Mouse (Mus musculus) heart, adult 18-20 months (tissue): ENCODE data around the gene Zscan10. TPM values are rescaled to one million over a fixed set of nuclear protein-coding genes. Genes with fewer than 3 reads are reported as not detected.
A peak's percentile ranks its signal among the peaks of the same experiment; 100 is the strongest.

Source experiments
- DNase-seq, 2 experiments: peaks; one replicate each; pipeline ENCODE4 v3.0.0; 2021 to 2022; ENCODE audit warnings: mixed read lengths in 1 of 2
- total RNA-seq, 2 experiments: library from RNA; stranded (reverse); gene quantifications; 2 replicates each; pipeline ENCODE4 v1.2.3; 2021

The Zscan10 gene
- total RNA-seq, 2 experiments from 2014 or later = not detected

- DNase-seq = no peak
Observed at GRCm38 (mm10) chr17:23651363-23651762, 50.7 kb downstream of the Zscan10 start.

- no peak for DNase-seq
Observed at GRCm38 (mm10) chr17:23653324-23653723, 52.7 kb downstream of the Zscan10 start.

- no peak for DNase-seq
Observed at GRCm38 (mm10) chr17:23654001-23654400, 53.3 kb downstream of the Zscan10 start.

GRCm38 (mm10) chr17:23654410-23654809 lies 53.8 kb downstream of the Zscan10 start:
- no peak for DNase-seq

- DNase-seq = no peak
Observed at GRCm38 (mm10) chr17:23658450-23658849, 57.8 kb downstream of the Zscan10 start.

GRCm38 (mm10) chr17:23660117-23660875 lies 59.6 kb downstream of the Zscan10 start, which contains the start of gene Bicdl2:
Bicdl2 (plus strand) TSS chr17:23660506.
- peak in 1 of 2 experiments; percentile 47 for DNase-seq

Other genes with a start within 250 kb of the Zscan10 start
- not detected for gene Vmn2r116, start 216.3 kb upstream of the Zscan10 start, total RNA-seq
- not detected for gene Vmn2r117, start 121.2 kb upstream of the Zscan10 start, total RNA-seq
- 1 to 10 TPM; 6.2 to 7.3 TPM for gene Zfp213, start 36.6 kb upstream of the Zscan10 start, total RNA-seq
- 1 to 10 TPM; 2.2 to 3.1 TPM for gene Zfp13, start 1.4 kb upstream of the Zscan10 start, total RNA-seq
- under 1 TPM in 1 of 2 experiments, not detected in 1; 0.13 TPM for gene Mmp25, start 44.4 kb downstream of the Zscan10 start, total RNA-seq
- not detected for gene Bicdl2, start 59.6 kb downstream of the Zscan10 start, total RNA-seq
- 100 to 1,000 TPM; 191 to 199 TPM for gene Hcfc1r1, start 72.7 kb downstream of the Zscan10 start, total RNA-seq
- gene Thoc6, start 73.0 kb downstream of the Zscan10 start, total RNA-seq = 10 to 100 TPM; 11.0 to 11.2 TPM
- 10 to 100 TPM; 63.7 to 89.9 TPM for gene Tnfrsf12a, start 76.6 kb downstream of the Zscan10 start, total RNA-seq
- gene Cldn6, start 78.4 kb downstream of the Zscan10 start, total RNA-seq = not detected
- gene Cldn9, start 83.2 kb downstream of the Zscan10 start, total RNA-seq = not detected
- gene 1520401A03Rik, start 121.9 kb downstream of the Zscan10 start, total RNA-seq = not detected
- 1 to 10 TPM; 1.1 to 1.4 TPM for gene Pkmyt1, start 125.5 kb downstream of the Zscan10 start, total RNA-seq
- gene Paqr4, start 140.0 kb downstream of the Zscan10 start, total RNA-seq = 10 to 100 TPM; 22.9 to 29.2 TPM
- gene Kremen2, start 145.0 kb downstream of the Zscan10 start, total RNA-seq = under 1 TPM; 0.15 to 0.18 TPM
- gene Flywch1, start 170.7 kb downstream of the Zscan10 start, total RNA-seq = 10 to 100 TPM; 38.1 to 40.7 TPM
- gene Flywch2, start 185.2 kb downstream of the Zscan10 start, total RNA-seq = under 1 TPM in 1 of 2 experiments, not detected in 1; 0.55 TPM
- 100 to 1,000 TPM; 125 to 153 TPM for gene Srrm2, start 189.7 kb downstream of the Zscan10 start, total RNA-seq
- 100 to 1,000 TPM; 357 to 360 TPM for gene Elob, start 228.3 kb downstream of the Zscan10 start, total RNA-seq
- not detected for gene Prss33, start 235.2 kb downstream of the Zscan10 start, total RNA-seq
- not detected for gene Prss32, start 243.0 kb downstream of the Zscan10 start, total RNA-seq
- gene Prss41, start 243.3 kb downstream of the Zscan10 start, total RNA-seq = not detected